Mouse (Mus musculus) MEL (cell line): ENCODE data around the gene S100a6. TPM values are rescaled to one million over a fixed set of nuclear protein-coding genes. Genes with fewer than 3 reads are reported as not detected.

Experiments
- DNase-seq: peaks from one replicate; pipeline ENCODE4 v3.0.0; 2011; ENCODE audit warnings: low read depth, low spot score
- H3K27ac ChIP-seq: 2 replicates; pipeline ENCODE4 v1.5.1; 2012; ENCODE audit warnings: low read depth, mild to moderate bottlenecking, control low read depth, low read length, moderate library complexity; ENCODE audit not compliant: control insufficient read depth
- H3K27me3 ChIP-seq, 2 experiments: fragments of 150-350 bp in 1 of 2; sonication (generic) in 1 of 2; 2 replicates each; pipeline ENCODE4 v1.6.1; 2012; ENCODE audit warnings: low read length in 2 of 2, mild to moderate bottlenecking in 2 of 2, improper control_type of control experiment in 1 of 2, moderate library complexity in 1 of 2; ENCODE audit not compliant: insufficient read depth in 2 of 2, control insufficient read depth in 1 of 2
- H3K36me3 ChIP-seq, 2 experiments: 2 replicates each; pipeline ENCODE4 v1.6.1; 2012 to 2014; ENCODE audit warnings: low read length in 2 of 2, improper control_type of control experiment in 1 of 2, inconsistent platforms in 1 of 2, mild to moderate bottlenecking in 1 of 2; ENCODE audit not compliant: insufficient read depth in 2 of 2, control insufficient read depth in 1 of 2
- H3K4me1 ChIP-seq, 2 experiments: fragments of 150-350 bp in 1 of 2; sonication (generic) in 1 of 2; 2 replicates each; pipeline ENCODE4 v1.6.1; 2012; ENCODE audit warnings: low read length in 2 of 2, improper control_type of control experiment in 1 of 2, mild to moderate bottlenecking in 1 of 2; ENCODE audit not compliant: insufficient read depth in 2 of 2, control insufficient read depth in 1 of 2
- H3K4me3 ChIP-seq, 2 experiments: fragments of 150-350 bp in 1 of 2; sonication (generic) in 1 of 2; 2 replicates each; pipeline ENCODE4 v1.5.1; 2012; ENCODE audit warnings: low read depth in 2 of 2, low read length in 2 of 2, mild to moderate bottlenecking in 2 of 2, moderate library complexity in 2 of 2, control low read depth in 1 of 2, improper control_type of control experiment in 1 of 2; ENCODE audit not compliant: control insufficient read depth in 1 of 2, insufficient read depth in 1 of 2
- H3K79me2 ChIP-seq: 2 replicates; pipeline ENCODE4 v1.6.1; 2012; ENCODE audit warnings: mild to moderate bottlenecking, low read length, moderate library complexity; ENCODE audit not compliant: control insufficient read depth, poor library complexity, insufficient read depth
- H3K9ac ChIP-seq: 2 replicates; pipeline ENCODE4 v1.6.1; 2012; ENCODE audit warnings: low read depth, mild to moderate bottlenecking, control low read depth, low read length, moderate library complexity; ENCODE audit not compliant: control insufficient read depth, poor library complexity, severe bottlenecking
- H3K9me3 ChIP-seq: fragments of 150-350 bp; sonication (generic); replicated peaks from 2 replicates; pipeline ENCODE4 v1.6.1; 2012; ENCODE audit warnings: mild to moderate bottlenecking, low read length, improper control_type of control experiment, moderate library complexity; ENCODE audit not compliant: insufficient read depth
- CHD1 ChIP-seq: IDR thresholded peaks from 2 replicates; pipeline ENCODE4 v1.6.1; 2012; ENCODE audit warnings: low read depth, mild to moderate bottlenecking, inconsistent platforms, low read length, improper control_type of control experiment
- CTCF ChIP-seq, 3 experiments: IDR thresholded peaks in 2 of 3; conservative IDR thresholded peaks in 1 of 3; 2 replicates each; pipeline ENCODE4 v1.5.1; 2011 to 2012; ENCODE audit warnings: low read length in 3 of 3, low read depth in 2 of 3, mild to moderate bottlenecking in 2 of 3, improper control_type of control experiment in 1 of 3, inconsistent platforms in 1 of 3, mixed read lengths in 1 of 3, moderate library complexity in 1 of 3; ENCODE audit not compliant: control insufficient read depth in 1 of 3, insufficient read depth in 1 of 3, poor library complexity in 1 of 3, severe bottlenecking in 1 of 3
- ELF1 ChIP-seq: IDR thresholded peaks from 2 replicates; pipeline ENCODE4 v1.6.1; 2014; ENCODE audit warnings: low read depth, mild to moderate bottlenecking, inconsistent platforms, low read length, improper control_type of control experiment, moderate library complexity
- EP300 ChIP-seq, 2 experiments: IDR thresholded peaks; 2 replicates each; pipeline ENCODE4 v1.6.1; 2011; ENCODE audit warnings: improper control_type of control experiment in 2 of 2, low read length in 2 of 2, low read depth in 1 of 2, mild to moderate bottlenecking in 1 of 2
- ETS1 ChIP-seq: IDR thresholded peaks from 2 replicates; pipeline ENCODE4 v1.6.1; 2012; ENCODE audit warnings: low read depth, mild to moderate bottlenecking, inconsistent platforms, low read length, improper control_type of control experiment, moderate library complexity
- HCFC1 ChIP-seq: IDR thresholded peaks from 2 replicates; pipeline ENCODE4 v1.6.1; 2012; ENCODE audit warnings: low read depth, mild to moderate bottlenecking, inconsistent platforms, low read length, improper control_type of control experiment, moderate library complexity
- JUND ChIP-seq: IDR thresholded peaks from 2 replicates; pipeline ENCODE4 v1.6.1; 2011; ENCODE audit warnings: low read depth, mild to moderate bottlenecking, improper control_type of control experiment, low read length
- KAT2A ChIP-seq: conservative IDR thresholded peaks from 2 replicates; pipeline ENCODE4 v1.6.1; 2012; ENCODE audit warnings: low read depth, low read length, improper control_type of control experiment, inconsistent platforms
- MYB ChIP-seq: IDR thresholded peaks from 2 replicates; pipeline ENCODE4 v1.6.1; 2011; ENCODE audit warnings: mild to moderate bottlenecking, low read depth, low read length, improper control_type of control experiment
- MYC ChIP-seq: IDR thresholded peaks from 2 replicates; pipeline ENCODE4 v1.6.1; 2011; ENCODE audit warnings: low read depth, mild to moderate bottlenecking, low read length, improper control_type of control experiment, moderate library complexity
- NELFE ChIP-seq: IDR thresholded peaks from 2 replicates; pipeline ENCODE4 v1.6.1; 2011; ENCODE audit warnings: low read depth, low read length, improper control_type of control experiment
- NRF1 ChIP-seq: IDR thresholded peaks from 2 replicates; pipeline ENCODE4 v1.6.1; 2014; ENCODE audit warnings: low read depth, mild to moderate bottlenecking, inconsistent platforms, low read length, improper control_type of control experiment, moderate library complexity; ENCODE audit not compliant: poor library complexity, insufficient read depth, severe bottlenecking
- POLR2A ChIP-seq, 2 experiments: IDR thresholded peaks; 2 replicates each; pipeline ENCODE4 v1.6.1; 2011 to 2012; ENCODE audit warnings: low read length in 2 of 2, mild to moderate bottlenecking in 2 of 2, control low read depth in 1 of 2, improper control_type of control experiment in 1 of 2, low read depth in 1 of 2, moderate library complexity in 1 of 2; ENCODE audit not compliant: control insufficient read depth in 1 of 2, insufficient read depth in 1 of 2, poor library complexity in 1 of 2
- RAD21 ChIP-seq: IDR thresholded peaks from 2 replicates; pipeline ENCODE4 v1.6.1; 2011; ENCODE audit warnings: mild to moderate bottlenecking, low read depth, low read length, improper control_type of control experiment
- SIN3A ChIP-seq: IDR thresholded peaks from 2 replicates; pipeline ENCODE4 v1.6.1; 2012; ENCODE audit warnings: low read length, improper control_type of control experiment, inconsistent platforms
- TAL1 ChIP-seq: IDR thresholded peaks from 2 replicates; pipeline ENCODE4 v1.6.1; 2012; ENCODE audit warnings: mild to moderate bottlenecking, inconsistent platforms, low read length, moderate library complexity, mixed read lengths
- polyA plus RNA-seq, 2 experiments: library from polyadenylated mRNA; stranded (reverse) in 1 of 2; unstranded in 1 of 2; fragments of >175 nt in 1 of 2; fragments of >200 nt in 1 of 2; gene quantifications; 2 replicates each; pipeline versions ENCODE4 v1.2.1 to v1.2.4; 2012; ENCODE audit warnings: low replicate concordance in 2 of 2, low read depth in 1 of 2; ENCODE audit not compliant: insufficient read length in 2 of 2, insufficient read depth in 1 of 2, missing spikeins in 1 of 2
- total RNA-seq: library from RNA; depleted of rRNA; stranded (reverse); fragments of 300-350 nt; gene quantifications from 2 replicates; pipeline ENCODE4 v1.2.3, GENCODE M21; 2012

Gene S100a6
- total and polyA plus RNA-seq, 3 experiments = 0.85 to 4.7 TPM; not detected in 1

GRCm38 (mm10) chr3:90639511-90640154, 27.0 kb downstream of the S100a6 start:
- Histone ChIP-seq H3K79me2 (no peaks in the 10 kb centered on the region), H3K27me3 (peaks cover 3 to 4% of the 10 kb centered on the region in 2 experiments; a peak in 1 of 4 replicates), H3K9me3 (no peaks in the 10 kb centered on the region), H3K9ac (no peak overlapping the region), H3K4me3 (no peak overlapping the region), H3K4me1 (no peaks in the 10 kb centered on the region), H3K27ac (no peak overlapping the region), H3K36me3 (no peaks in the 10 kb centered on the region)
- TF ChIP-seq RAD21 (peak; percentile 25), POLR2A (IDR thresholded peaks at IDR 0.05; ENCODE audit: control insufficient read depth in 1 of 2, insufficient read depth in 1 of 2, low read depth in 1 of 2, low read length in 2 of 2, poor library complexity in 1 of 2) (no peak), NELFE (no peak), SIN3A (no peak), MYC (no peak), ETS1 (no peak), CTCF (IDR thresholded peaks at IDR 0.05 in 2 of 3, conservative IDR thresholded peaks at IDR 0.05 in 1 of 3; ENCODE audit: control insufficient read depth in 1 of 3, insufficient read depth in 1 of 3, low read depth in 2 of 3, low read length in 3 of 3, poor library complexity in 1 of 3, severe bottlenecking in 1 of 3) (peak; percentile 75 to 97 (median 76))
- DNase-seq = peak; percentile 83

- H3K4me1 ChIP-seq = no peaks in the 10 kb centered on the region
- no peak for DNase-seq
- no peaks in the 10 kb centered on the region for H3K36me3 ChIP-seq
- H3K4me3 ChIP-seq = no peak overlapping the region
- H3K79me2 ChIP-seq = no peaks in the 10 kb centered on the region
- no peaks in the 10 kb centered on the region for H3K9me3 ChIP-seq
- H3K27ac ChIP-seq = no peak overlapping the region
- H3K27me3 ChIP-seq = peaks cover 3 to 4% of the 10 kb centered on the region in 2 experiments; a peak in 2 of 4 replicates
- no peak overlapping the region for H3K9ac ChIP-seq
- TF ChIP-seq KAT2A = no peak
- no peak for TF ChIP-seq MYB
- no peak for TF ChIP-seq TAL1
- no peak for TF ChIP-seq NRF1
- no peak for TF ChIP-seq JUND
- no peak for TF ChIP-seq EP300 (IDR thresholded peaks at IDR 0.05; ENCODE audit: low read depth in 1 of 2, low read length in 2 of 2)
- no peak for TF ChIP-seq CHD1
- no peak for TF ChIP-seq HCFC1
- TF ChIP-seq ELF1 = no peak
Measured at GRCm38 (mm10) chr3:90640981-90641380, 28.3 kb downstream of the S100a6 start.
